Mouse (Mus musculus) right cerebral cortex, postnatal 36 days (tissue): ENCODE data around the gene Gcm1.

ENCODE experiments used
- DNase-seq, 2 experiments: peaks; one replicate each; pipeline ENCODE4 v3.0.0; 2022; ENCODE audit warnings: low spot score in 2 of 2, mixed read lengths in 1 of 2

The Gcm1 gene

DNA sequence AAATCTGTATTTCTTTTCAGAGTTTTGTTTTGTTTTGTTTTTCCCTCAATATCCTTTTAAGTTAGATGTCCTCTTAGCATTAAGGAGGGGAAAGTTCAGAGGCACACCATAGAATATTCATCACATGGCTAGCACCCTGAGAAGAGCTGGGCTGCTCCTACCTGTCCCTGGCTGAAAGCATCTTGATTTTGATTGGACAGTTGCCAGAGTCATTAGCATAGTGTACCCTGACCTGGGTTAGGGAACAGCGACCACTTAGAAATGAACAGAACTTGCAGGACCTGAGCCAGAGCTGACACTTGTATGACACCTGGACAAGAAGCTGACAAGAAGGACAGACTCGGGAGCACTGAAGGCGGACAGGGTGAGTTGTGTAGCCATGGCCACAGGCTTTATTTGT, at the start of gene Gcm1:
TSS of gene Gcm1 (plus strand) at position 248 of the 400 bp plus-strand sequence.
- DNase-seq: no peak

DNA sequence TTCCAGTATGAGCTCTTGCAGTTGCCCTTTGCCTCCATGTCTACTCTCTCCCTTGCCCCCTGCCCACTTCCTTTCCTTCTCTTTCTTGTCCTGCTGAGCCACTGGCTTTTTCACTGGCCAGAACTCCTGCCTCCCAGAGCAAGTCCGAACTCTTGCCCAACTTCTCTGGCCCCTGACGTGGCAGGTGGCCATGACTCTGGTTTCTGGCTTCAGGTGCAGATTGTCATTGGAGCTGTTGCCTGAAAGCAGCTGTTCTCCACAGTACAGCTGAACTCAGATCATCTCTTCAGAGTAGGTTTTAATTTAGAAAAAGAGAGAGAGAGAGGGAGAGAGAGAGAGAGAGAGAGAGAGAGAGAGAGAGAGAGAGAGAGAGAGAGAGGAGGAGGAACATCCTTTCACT, 48.4 kb upstream of the Gcm1 start:
- DNase-seq: no peak

DNA sequence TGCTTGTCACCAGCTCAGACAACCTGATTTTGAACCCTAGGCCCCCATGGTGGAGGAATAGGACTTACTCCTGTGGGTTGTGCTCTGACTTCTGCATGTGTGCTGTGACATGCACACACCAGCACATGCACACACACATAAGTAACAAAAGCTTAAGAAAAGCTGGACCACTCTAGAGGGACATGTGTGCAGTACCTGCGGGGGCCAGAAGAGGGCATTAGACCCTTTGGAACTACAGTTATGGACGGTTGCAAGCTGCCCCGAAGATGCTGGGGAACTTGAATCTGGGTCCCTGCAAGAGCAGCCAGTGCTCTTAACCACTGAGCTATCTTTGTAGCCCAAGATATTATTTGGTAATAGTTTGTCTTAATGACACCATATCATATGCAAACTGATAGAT, 46.2 kb upstream of the Gcm1 start:
- DNase-seq: no peak

DNA sequence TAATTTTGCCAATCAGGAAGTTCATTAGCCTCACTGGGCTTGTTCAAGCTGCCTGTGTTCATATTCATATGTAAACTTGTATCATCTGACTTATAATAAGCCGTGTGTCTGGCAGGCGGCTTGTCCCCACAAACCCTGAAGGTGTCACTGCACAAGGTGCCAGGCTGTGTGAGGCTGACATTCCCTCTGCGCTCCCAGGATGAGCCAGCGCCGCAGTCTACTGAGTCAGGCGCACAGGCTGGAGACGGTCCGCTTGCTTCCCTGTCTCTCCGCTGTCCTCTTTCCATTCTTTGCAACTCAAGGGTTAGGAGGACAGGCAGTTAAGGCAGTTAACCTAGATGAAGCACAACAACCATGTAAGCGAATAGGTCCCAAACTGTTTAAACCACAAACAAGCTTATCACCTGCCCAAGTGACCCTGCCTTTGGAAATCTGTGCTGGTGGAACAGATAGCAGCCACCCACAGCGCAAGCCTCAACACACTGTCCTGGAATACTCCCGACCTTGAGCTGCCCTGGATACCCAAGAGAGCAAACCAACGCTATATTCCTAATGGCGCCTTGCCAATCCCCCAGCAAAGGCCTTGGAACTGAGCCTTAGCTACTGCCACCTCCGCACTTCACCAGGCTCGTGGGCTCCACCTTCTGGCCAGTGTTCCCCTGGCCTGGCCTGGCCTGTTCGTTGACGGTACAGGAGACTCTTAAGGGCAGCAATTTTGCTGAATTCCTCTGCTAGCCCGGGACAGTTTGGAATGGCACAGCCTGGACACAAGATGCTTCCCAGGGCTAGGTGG, 45.3 kb upstream of the Gcm1 start:
- DNase-seq: peak; percentile 20 to 28

DNA sequence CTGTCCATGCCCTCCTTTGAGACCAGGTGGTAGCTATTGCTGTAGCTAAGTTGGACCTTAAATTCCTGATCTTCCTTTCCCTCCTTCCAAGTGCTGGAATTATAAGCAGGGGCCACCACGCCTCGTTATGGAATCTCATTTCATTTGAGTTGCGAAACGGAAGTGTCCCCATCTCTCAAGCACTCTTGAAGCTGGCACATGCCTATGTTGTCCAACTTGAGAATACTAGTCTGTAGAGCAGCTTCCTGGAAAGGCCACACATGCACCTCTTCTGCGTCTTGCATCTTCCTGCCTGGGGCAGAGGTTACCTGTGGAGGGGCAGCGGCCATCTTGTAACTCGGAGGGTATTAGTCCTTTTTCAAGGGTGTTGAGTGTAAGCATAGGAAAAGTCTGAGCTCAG, 42.3 kb upstream of the Gcm1 start:
- no peak for DNase-seq

DNA sequence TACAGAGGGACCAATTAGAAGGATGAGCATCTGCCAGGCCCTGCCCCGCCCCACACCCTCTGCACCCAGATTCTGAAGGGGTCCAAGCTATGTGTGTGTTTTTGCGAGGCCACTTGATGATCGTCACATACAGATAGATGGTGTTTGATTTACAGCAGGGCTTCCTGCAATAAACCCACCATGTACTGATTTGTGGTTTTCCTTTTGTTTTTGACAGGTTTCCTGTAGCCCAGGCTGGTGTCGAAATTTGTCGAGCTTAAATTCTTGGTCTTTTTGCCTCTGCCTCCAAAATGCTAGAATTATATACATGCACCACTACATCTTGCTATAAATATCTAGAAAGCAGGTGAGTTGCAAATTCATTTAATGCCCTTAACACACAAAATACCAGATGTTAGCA, 41.5 kb upstream of the Gcm1 start:
- DNase-seq: no peak

DNA sequence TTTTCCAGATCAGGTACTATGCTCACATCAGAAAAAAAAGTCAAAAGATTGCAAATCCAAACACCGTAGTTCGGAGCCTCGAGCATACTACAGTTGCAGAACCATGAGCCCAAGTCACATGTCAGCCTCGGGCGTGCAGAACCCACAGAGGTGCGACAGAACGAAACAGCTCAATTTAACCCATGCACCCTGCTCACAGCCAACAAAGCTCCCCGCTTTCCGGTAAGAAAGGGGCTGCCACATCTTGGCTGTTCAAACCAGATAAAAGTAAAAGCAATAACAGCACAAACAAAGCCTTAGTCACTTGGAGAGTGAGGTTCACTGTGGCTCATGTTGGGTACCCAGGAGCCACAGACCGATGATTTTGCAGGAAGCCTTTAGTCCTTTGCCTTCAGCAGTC, 41.0 kb upstream of the Gcm1 start:
- DNase-seq: no peak

DNA sequence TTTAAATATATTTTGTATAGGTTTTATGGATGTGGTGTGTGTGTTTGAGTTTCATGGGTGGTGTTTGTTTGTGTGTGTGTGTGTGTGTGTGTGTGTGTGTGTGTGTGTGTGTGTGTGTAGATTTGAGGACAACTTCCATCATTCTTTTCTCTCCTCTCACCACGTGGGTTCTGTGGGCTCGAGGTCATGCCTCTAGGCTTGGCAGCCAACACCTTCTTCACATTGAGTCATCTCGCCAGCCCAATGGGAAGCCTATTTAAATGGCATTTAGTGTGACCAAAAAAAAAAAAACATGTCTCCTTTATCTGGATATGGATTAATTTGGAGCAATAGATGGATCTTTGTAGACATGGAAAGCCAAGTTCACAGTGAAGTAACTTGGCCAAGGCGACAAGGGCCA, 39.7 kb upstream of the Gcm1 start:
- DNase-seq: no peak

DNA sequence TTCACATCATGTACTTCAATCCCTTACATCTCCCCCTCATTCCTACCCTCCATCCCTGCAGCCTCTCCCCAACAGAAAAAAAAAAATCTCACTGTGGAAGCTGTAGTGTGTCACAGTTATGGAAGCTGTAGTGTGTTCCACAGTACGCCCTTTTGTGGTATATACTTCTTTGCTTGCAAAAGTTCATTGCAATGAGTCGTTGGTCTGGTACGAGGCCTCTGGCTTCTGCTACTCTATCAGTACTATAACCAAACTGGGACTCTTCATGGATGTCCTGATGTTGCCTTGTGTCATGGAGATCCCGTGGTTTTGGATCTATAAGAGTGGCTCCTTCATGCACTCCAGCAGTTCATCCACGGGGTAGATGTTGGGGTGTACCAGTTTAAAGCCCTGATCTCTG, 39.0 kb upstream of the Gcm1 start:
- no peak for DNase-seq

DNA sequence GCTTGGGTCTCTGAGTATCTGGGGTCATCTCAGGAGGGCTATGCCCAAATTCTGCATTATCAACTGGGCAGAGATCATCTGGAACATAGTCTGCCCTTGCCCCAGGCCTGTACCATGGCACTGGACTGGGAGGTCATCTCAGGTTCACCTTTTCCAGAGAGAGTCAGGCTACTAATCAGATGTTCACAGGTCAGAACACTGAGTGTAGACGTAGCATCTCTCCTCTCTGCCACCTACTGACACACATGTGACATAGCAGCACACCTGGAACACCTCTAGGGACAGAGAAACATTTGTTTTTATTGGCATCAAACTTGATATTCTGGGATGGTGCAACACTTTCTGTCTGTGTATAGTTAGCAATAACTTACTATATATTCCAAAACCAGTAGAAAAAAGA, 37.9 kb upstream of the Gcm1 start:
- DNase-seq: no peak

DNA sequence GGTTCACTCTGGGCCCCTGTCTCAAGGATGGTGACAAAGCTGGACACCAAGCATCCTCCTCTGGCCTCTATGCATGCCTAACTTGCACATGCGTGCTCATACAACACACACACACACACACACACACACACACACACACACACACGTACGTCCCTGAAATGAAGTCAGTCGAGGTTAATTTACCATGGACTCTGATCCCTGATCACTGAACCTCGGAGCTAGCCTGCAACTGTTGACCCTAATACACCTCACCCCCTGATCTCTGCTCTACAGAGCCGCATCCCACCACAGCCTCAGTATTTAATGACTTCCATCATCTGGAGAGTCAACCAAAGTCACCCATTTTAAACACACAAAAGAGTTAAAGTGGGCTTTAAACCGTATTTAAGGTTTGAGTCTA, 35.9 kb upstream of the Gcm1 start:
- no peak for DNase-seq

DNA sequence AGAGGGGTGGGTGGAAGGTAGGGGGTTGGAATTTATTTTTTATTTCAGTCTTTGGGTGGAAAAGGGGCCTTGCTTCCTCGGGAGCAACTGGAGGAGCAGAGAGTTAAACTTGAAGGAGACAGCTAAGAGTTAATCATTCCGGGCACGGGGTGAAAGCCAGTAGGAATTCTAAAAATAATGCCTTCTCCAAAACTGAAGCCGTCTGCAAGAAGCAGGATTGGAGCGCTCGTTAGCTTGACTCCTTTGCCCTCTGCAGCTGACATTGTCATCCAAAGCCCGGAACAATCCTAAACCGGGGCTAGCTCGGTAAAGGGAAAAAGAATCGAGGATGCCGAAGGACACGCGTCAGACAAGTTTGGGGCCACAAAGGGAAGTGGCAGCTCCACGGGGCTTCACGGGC, 35.4 kb upstream of the Gcm1 start:
- DNase-seq: no peak

DNA sequence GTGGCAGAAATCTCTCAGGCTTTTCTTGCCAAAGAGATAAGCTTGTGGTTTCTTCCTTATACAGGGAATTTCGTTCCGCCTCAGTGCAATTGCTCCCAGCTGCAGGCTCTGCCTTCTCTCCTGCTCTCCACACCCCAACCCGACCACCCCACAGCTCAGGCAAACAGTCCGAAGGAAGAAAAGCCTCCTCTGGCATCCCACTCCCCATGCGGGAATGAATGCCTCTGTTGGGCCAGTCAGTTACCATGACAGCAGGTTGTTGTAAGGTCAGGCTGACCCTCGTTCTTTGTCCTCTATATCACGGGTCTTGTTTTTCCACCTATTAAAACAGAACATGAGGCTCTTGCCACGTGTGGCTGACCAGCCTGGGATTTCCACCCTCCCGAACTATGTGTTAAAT, 30.5 kb upstream of the Gcm1 start:
- no peak for DNase-seq

DNA sequence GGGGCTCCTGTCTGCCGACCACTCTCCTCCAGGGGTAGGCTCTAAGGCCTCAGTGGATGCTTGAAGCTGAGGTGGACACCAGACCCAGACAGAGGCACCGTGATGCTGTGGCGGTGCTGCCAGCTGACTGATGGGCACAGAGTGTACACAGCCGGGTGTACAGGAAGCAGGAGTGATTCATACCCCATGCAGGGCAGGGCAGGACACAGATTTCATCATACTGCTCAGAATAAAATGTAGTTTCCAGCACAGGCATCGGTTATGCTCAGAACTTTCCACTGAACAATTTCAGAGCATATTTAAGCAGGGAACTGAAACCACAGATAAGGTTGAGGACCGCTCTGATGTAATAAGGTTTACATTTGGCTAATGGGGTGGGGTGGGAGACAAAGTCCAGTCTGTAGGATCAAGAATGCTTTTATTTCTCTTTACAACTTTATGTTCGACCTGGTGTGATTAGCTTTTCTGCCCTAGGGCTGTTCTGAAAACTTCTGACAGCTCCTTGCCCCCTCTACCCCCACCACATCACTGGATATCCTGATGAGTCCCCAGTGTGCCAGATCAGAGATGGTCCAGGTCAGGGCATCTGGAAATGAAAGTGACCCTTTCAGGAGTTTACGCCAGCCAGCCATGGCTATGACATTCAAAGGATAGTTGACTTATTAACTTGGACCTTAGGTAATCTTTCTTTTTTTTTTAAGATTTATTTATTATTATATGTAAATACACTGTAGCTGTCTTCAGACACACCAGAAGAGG, 29.4 kb upstream of the Gcm1 start:
- no peak for DNase-seq

DNA sequence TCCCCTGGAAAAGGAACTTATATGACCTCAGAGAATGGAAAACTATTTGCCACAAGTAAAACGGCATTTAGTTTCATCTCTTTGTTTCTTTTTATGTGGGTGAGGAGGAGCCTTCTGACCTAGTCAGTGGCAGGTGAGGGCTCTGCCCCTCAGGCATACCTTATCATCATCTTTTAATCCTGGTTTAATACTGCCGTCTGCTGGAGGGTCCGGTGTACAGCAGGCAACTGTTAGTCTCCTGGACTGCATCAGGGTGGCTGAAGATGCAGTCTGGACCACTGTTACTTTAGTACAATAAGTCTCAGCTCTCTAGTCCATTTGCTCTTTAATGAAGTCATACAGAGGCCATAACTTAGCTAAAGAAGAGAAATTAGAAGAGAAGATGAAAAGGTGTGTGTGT, 26.9 kb upstream of the Gcm1 start:
- peak in 1 of 2 experiments; percentile 36 for DNase-seq

DNA sequence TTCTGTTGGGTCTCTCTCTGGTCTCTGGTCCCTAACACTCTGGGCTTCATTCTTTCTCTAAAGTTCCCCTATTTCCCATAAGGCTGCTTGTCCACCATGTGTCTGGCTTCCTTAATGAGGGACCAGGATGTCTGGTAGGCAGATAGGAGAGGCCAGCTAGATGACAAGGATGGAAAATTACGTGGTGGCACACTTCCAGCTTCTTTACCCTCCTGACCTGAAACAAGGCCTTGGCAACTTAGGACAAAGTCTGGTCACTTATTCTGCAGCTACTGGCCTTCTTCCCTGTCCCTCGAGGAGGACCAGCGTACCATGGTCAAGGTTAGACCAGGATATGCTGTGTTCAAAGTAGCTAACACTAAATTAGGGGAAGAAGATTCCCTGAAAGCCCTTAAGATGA, 24.6 kb upstream of the Gcm1 start:
- DNase-seq: no peak

DNA sequence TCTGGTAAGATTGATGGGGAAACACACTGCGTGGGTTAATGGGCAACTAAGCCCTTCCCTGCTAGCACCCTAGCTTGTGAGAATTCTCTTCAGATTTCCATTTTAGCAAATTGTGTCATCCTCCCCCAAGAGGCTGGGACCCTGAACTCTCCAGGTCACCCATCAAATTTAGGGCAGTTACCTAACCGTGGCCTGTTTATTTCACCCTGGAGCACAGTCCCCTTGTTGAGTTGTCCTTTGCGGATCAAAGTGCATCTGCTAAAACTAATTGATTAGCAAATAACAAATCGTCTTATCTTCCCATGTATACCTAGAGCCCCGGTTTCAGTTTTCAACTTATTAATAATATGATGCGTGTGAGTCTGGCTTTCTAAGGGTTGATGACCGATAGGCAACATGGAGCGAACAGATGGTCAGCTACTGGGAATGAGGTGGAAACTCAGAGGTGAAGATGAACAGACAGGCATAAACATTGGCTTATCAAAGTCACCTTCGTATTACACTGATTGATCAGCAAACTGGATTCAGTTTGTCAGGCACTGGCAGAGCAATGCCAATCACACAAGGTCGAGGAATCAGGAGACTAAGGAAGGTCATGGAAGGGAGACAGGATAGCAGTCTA, 20.8 kb upstream of the Gcm1 start:
- DNase-seq: no peak

DNA sequence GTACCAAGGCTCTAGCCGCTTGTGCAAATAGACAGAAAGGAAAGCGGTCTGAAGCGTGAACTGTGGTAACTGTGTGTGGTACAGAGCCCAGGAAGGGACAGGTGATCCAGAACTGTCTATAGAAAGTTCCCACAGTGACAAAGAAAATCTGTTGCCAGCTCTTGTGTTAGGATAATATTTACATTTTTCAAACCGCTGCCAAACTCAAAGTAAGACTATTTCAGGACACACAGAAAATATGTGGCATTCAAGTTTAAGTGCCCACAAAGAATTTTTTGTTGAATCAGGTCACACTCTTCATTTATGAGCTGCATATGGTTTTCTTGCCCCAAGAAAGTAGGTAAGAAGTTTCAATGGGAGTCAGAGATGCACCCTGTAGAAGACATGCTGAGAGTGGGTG, 18.8 kb upstream of the Gcm1 start:
- DNase-seq: no peak

DNA sequence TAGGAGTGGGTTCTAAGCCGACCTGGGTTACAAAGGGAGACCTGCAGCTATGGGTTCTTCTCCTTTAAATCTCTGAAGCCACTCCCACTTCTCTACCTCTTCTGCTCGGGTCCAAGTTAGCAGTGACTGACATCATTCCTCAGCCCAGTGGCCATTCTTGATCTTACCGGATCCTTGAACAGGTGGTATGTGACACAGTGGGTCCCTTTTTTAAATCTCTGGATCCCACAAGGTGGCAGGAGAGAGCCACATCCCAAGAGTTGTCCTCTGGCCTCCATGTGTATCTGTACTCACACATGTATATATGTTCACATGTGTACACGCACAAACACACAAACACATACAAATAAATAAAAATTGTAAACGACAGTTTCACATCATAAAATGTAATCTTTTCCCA, 16.4 kb upstream of the Gcm1 start:
- DNase-seq: no peak

DNA sequence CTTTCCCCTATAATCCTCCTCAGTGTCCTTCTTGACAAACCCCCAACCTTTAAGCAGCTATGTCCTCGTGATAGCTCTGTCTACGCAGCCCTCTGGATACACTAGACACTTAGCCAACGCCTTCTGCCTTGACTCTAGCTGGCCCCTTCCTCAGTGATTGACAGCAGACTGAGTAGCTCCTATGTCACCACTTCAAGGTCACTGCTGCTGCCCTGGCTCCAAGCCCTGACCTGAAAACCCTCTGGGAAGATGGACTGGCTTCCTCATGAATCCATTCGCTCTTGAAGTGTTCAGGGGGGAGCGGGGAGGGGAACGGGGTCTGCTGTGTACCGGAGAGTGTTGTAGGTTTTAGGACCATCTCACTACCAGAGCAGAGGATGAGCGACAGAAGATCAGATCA, 15.9 kb upstream of the Gcm1 start:
- DNase-seq: no peak

DNA sequence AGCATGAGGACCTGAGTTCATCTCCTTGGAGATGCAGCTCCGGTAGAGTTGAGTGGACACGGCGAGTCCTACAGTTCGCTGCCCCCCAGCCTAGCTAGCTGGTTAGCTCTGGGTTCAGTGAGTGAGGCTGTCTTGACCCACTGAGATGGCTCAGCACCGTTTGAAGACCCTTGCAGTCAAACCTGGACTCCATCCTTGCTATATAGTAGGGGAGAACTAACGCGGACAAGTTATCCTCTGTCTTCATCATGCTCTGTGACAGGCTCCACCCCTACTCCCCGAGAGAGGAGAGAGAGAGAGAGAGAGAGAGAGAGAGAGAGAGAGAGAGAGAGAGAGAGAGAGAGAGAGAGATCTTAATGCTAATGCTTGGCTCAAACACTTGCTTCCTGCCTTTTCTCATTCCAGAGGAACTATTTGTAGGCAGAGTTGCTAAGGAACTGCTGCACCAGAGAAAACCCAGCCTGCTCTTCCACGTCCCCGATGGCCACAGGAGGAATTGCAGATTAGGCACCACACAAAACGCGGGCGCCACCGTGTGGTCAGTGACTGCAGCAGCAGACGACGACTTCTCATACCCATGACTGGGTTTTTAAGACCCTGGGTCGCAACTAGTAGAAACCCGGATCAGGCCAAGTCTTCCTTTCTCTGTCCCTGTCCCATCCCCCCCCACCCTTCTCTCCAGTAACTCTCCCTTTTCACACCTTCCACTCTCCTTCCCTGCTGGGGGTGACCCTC, 12.8 kb upstream of the Gcm1 start:
- peak; percentile 50 to 54 for DNase-seq

DNA sequence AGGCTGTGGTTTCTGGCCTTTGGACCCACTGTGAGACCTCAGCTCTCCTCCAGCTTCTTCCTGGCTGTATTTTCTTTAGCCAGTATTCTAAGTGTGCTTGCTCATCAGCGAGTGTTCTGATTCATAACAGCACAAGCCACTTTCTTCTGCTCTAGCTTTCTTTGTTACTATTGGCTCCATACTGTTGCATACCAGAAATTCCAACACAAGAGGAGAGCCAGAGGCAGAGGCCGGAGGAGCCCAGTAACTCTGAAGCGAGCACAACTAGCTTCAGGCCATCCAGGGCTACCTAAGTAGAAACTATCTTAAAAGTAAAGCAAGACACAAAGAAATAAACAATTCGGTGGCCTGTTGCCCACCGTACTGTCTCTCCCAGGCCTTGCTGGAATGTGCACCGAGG, 6.6 kb upstream of the Gcm1 start:
- DNase-seq: no peak
